Mouse (Mus musculus) bone marrow, adult 2 months (tissue): ENCODE results near the gene Stt3b.

Experiments used
- CTCF ChIP-seq: fragments of 200-500 bp; IDR thresholded peaks from 2 replicates; pipeline ENCODE4 v1.5.1; 2011; ENCODE audit warnings: low read length, control low read depth; ENCODE audit not compliant: control insufficient read depth, insufficient read depth
- POLR2A ChIP-seq: fragments of 200-500 bp; IDR thresholded peaks from 2 replicates; pipeline ENCODE4 v1.6.1; 2011; ENCODE audit warnings: low read depth, mild to moderate bottlenecking, control low read depth, low read length, borderline replicate concordance; ENCODE audit not compliant: control insufficient read depth

GRCm38 (mm10) chr9:115340212-115340815 lies 30.1 kb upstream of the Stt3b start:
- TF ChIP-seq CTCF (no peak), POLR2A (no peak)
